Mouse (Mus musculus): ENCODE measurements at regions not wholly inside any gene's neighbourhood (a gene's known extent, or its start where the extent isn't known, plus 50 kb on each side); places are given as distances from the start of the nearest gene placed in this dataset.

- Histone ChIP-seq H3ac (ENCODE audit: control insufficient read depth, insufficient read length) (no peak overlapping the region), H3K27me3 (ENCODE audit: control insufficient read depth, insufficient read depth, insufficient read length) (no peaks in the 10 kb centered on the region), H3K4me3 (no peak overlapping the region), H3K79me2 (ENCODE audit: control insufficient read depth, insufficient read depth) (no peaks in the 10 kb centered on the region), H3K36me3 (ENCODE audit: control insufficient read depth, insufficient read depth) (no peaks in the 10 kb centered on the region), H3K4me2 (ENCODE audit: low read depth) (no peak overlapping the region)
- TF ChIP-seq SRF (IDR thresholded peaks at IDR 0.05; ENCODE audit: control insufficient read depth, insufficient read length, low read depth) (no peak), E2F4 (IDR thresholded peaks at IDR 0.05; ENCODE audit: insufficient read depth) (no peak), USF1 (IDR thresholded peaks at IDR 0.05; ENCODE audit: low read depth) (no peak), MYOG (IDR thresholded peaks at IDR 0.05; ENCODE audit: control insufficient read depth in 1 of 3, insufficient read depth in 1 of 3, insufficient read length in 2 of 3, low read depth in 2 of 3) (no peak), TCF3 (IDR thresholded peaks at IDR 0.05; ENCODE audit: insufficient read length, low read depth) (no peak), MAX (IDR thresholded peaks at IDR 0.05; ENCODE audit: low read depth) (no peak), TCF12 (IDR thresholded peaks at IDR 0.05; ENCODE audit: insufficient read depth, poor library complexity, severe bottlenecking) (no peak), CEBPB (IDR thresholded peaks at IDR 0.05; ENCODE audit: insufficient read depth, poor library complexity, severe bottlenecking) (no peak), POLR2A (IDR thresholded peaks at IDR 0.05; ENCODE audit: insufficient read length, low read depth) (no peak)
These were observed 101.3 kb upstream of the Mbnl1 start for GRCm38 (mm10) chr3:60371176-60371965.

- Histone ChIP-seq H3K36me3 (ENCODE audit: control insufficient read depth, insufficient read depth) (no peaks in the 10 kb centered on the region), H3K4me2 (ENCODE audit: low read depth) (no peak overlapping the region), H3K79me2 (ENCODE audit: control insufficient read depth, insufficient read depth) (no peaks in the 10 kb centered on the region), H3K27me3 (ENCODE audit: control insufficient read depth, insufficient read depth, insufficient read length) (no peaks in the 10 kb centered on the region), H3ac (ENCODE audit: control insufficient read depth, insufficient read length) (no peak overlapping the region), H3K4me3 (no peak overlapping the region)
- TF ChIP-seq POLR2AphosphoS2 (IDR thresholded peaks at IDR 0.05; ENCODE audit: insufficient read length, low read depth), result no peak
- no peak for TF ChIP-seq REST (IDR thresholded peaks at IDR 0.05; ENCODE audit: insufficient read depth, insufficient read length)
- no peak for TF ChIP-seq TCF3 (IDR thresholded peaks at IDR 0.05; ENCODE audit: insufficient read length, low read depth)
- TF ChIP-seq POLR2A (IDR thresholded peaks at IDR 0.05; ENCODE audit: insufficient read length, low read depth), result no peak
These were observed 99.0 kb upstream of the Mbnl1 start for GRCm38 (mm10) chr3:60373662-60374061.

GRCm38 (mm10) chr3:60388593-60388992 lies 84.0 kb upstream of the Mbnl1 start:
- Histone ChIP-seq H3K4me2 (ENCODE audit: low read depth) (peak overlapping the region; percentile 73), H3K27me3 (ENCODE audit: control insufficient read depth, insufficient read depth, insufficient read length) (no peaks in the 10 kb centered on the region), H3K4me3 (no peak overlapping the region), H3K36me3 (ENCODE audit: control insufficient read depth, insufficient read depth) (no peaks in the 10 kb centered on the region), H3K79me2 (ENCODE audit: control insufficient read depth, insufficient read depth) (no peaks in the 10 kb centered on the region), H3ac (ENCODE audit: control insufficient read depth, insufficient read length) (no peak overlapping the region)
- TF ChIP-seq CEBPB (IDR thresholded peaks at IDR 0.05; ENCODE audit: insufficient read depth, poor library complexity, severe bottlenecking) (no peak; the same call in 1 of the 2 replicates), TCF3 (IDR thresholded peaks at IDR 0.05; ENCODE audit: insufficient read length, low read depth) (peak; percentile 10), E2F4 (IDR thresholded peaks at IDR 0.05; ENCODE audit: insufficient read depth) (no peak), SRF (IDR thresholded peaks at IDR 0.05; ENCODE audit: control insufficient read depth, insufficient read length, low read depth) (no peak), MYOD1 (IDR thresholded peaks at IDR 0.05; ENCODE audit: control insufficient read depth in 1 of 3, insufficient read length in 2 of 3, low read depth in 2 of 3) (peak; percentile 38 to 81 (median 72)), POLR2AphosphoS2 (IDR thresholded peaks at IDR 0.05; ENCODE audit: insufficient read length, low read depth) (no peak), MAX (IDR thresholded peaks at IDR 0.05; ENCODE audit: low read depth) (no peak), REST (IDR thresholded peaks at IDR 0.05; ENCODE audit: insufficient read depth, insufficient read length) (no peak), TCF12 (IDR thresholded peaks at IDR 0.05; ENCODE audit: insufficient read depth, poor library complexity, severe bottlenecking) (peak; percentile 85), MYOG (IDR thresholded peaks at IDR 0.05; ENCODE audit: control insufficient read depth in 1 of 3, insufficient read depth in 1 of 3, insufficient read length in 2 of 3, low read depth in 2 of 3) (peak in 1 of 3 experiments; percentile 64), POLR2A (IDR thresholded peaks at IDR 0.05; ENCODE audit: insufficient read length, low read depth) (no peak), USF1 (IDR thresholded peaks at IDR 0.05; ENCODE audit: low read depth) (no peak)

GRCm38 (mm10) chr3:60389032-60389431 lies 83.6 kb upstream of the Mbnl1 start:
- peak overlapping the region; percentile 73 for H3K4me2 ChIP-seq (ENCODE audit: low read depth)
- no peak overlapping the region for H3K4me3 ChIP-seq
- H3ac ChIP-seq (ENCODE audit: control insufficient read depth, insufficient read length), result no peak overlapping the region
- H3K36me3 ChIP-seq (ENCODE audit: control insufficient read depth, insufficient read depth), result no peaks in the 10 kb centered on the region
- TF ChIP-seq POLR2A (IDR thresholded peaks at IDR 0.05; ENCODE audit: insufficient read length, low read depth), result no peak
- peak; percentile 79; the same call in 1 of the 2 replicates for TF ChIP-seq CEBPB (IDR thresholded peaks at IDR 0.05; ENCODE audit: insufficient read depth, poor library complexity, severe bottlenecking)
- no peaks in the 10 kb centered on the region for H3K27me3 ChIP-seq (ENCODE audit: control insufficient read depth, insufficient read depth, insufficient read length)
- H3K79me2 ChIP-seq (ENCODE audit: control insufficient read depth, insufficient read depth), result no peaks in the 10 kb centered on the region

GRCm38 (mm10) chr3:60395299-60395698 lies 77.3 kb upstream of the Mbnl1 start:
- no peaks in the 10 kb centered on the region for H3K27me3 ChIP-seq (ENCODE audit: control insufficient read depth, insufficient read depth, insufficient read length)
- H3K4me3 ChIP-seq, result no peak overlapping the region
- no peaks in the 10 kb centered on the region for H3K36me3 ChIP-seq (ENCODE audit: control insufficient read depth, insufficient read depth)
- no peak overlapping the region for H3ac ChIP-seq (ENCODE audit: control insufficient read depth, insufficient read length)
- H3K79me2 ChIP-seq (ENCODE audit: control insufficient read depth, insufficient read depth), result no peaks in the 10 kb centered on the region
- no peak overlapping the region for H3K4me2 ChIP-seq (ENCODE audit: low read depth)
- TF ChIP-seq REST (IDR thresholded peaks at IDR 0.05; ENCODE audit: insufficient read depth, insufficient read length), result no peak
- no peak for TF ChIP-seq CEBPB (IDR thresholded peaks at IDR 0.05; ENCODE audit: insufficient read depth, poor library complexity, severe bottlenecking)
- no peak for TF ChIP-seq POLR2A (IDR thresholded peaks at IDR 0.05; ENCODE audit: insufficient read length, low read depth)
- TF ChIP-seq MYOD1 (IDR thresholded peaks at IDR 0.05; ENCODE audit: control insufficient read depth in 1 of 3, insufficient read length in 2 of 3, low read depth in 2 of 3), result no peak
- no peak for TF ChIP-seq MYOG (IDR thresholded peaks at IDR 0.05; ENCODE audit: control insufficient read depth in 1 of 3, insufficient read depth in 1 of 3, insufficient read length in 2 of 3, low read depth in 2 of 3)
- TF ChIP-seq SRF (IDR thresholded peaks at IDR 0.05; ENCODE audit: control insufficient read depth, insufficient read length, low read depth), result no peak
- TF ChIP-seq TCF12 (IDR thresholded peaks at IDR 0.05; ENCODE audit: insufficient read depth, poor library complexity, severe bottlenecking), result no peak
- no peak for TF ChIP-seq POLR2AphosphoS2 (IDR thresholded peaks at IDR 0.05; ENCODE audit: insufficient read length, low read depth)
- TF ChIP-seq E2F4 (IDR thresholded peaks at IDR 0.05; ENCODE audit: insufficient read depth), result no peak
- no peak for TF ChIP-seq USF1 (IDR thresholded peaks at IDR 0.05; ENCODE audit: low read depth)
- no peak for TF ChIP-seq MAX (IDR thresholded peaks at IDR 0.05; ENCODE audit: low read depth)
- TF ChIP-seq TCF3 (IDR thresholded peaks at IDR 0.05; ENCODE audit: insufficient read length, low read depth), result no peak
